Mouse (Mus musculus) kidney, postnatal 0 days (tissue): ENCODE data around the gene Aym1. TPM values are rescaled to one million over a fixed set of nuclear protein-coding genes. Genes with fewer than 3 reads are reported as not detected.
A peak's percentile ranks its signal among the peaks of the same experiment; 100 is the strongest.

Source experiments
- ATAC-seq: fragments of 200-750 bp; cut with Nextera tagmentation; replicated peaks from 2 replicates; pipeline ENCODE4 v1.8.0; 2017; ENCODE audit warnings: low read depth, moderate number of reproducible peaks, moderate TSS enrichment, moderate library complexity; ENCODE audit not compliant: low FRiP score
- DNase-seq: peaks from one replicate; pipeline ENCODE4 v3.0.0-alpha.2; 2016; ENCODE audit warnings: low spot score
- H3K27ac ChIP-seq: fragments of 300-500 bp; sonication (generic); 2 replicates; pipeline ENCODE4 v1.5.1; 2014; ENCODE audit warnings: mild to moderate bottlenecking
- H3K27me3 ChIP-seq: fragments of 300-500 bp; sonication (generic); 2 replicates; pipeline ENCODE4 v1.6.1; 2014; ENCODE audit warnings: low read length, mixed read lengths; ENCODE audit not compliant: insufficient read depth
- H3K36me3 ChIP-seq: fragments of 300-500 bp; sonication (generic); 2 replicates; pipeline ENCODE4 v1.6.1; 2014; ENCODE audit warnings: low read length, mixed read lengths; ENCODE audit not compliant: insufficient read depth
- H3K4me1 ChIP-seq: fragments of 300-500 bp; sonication (generic); replicated peaks from 2 replicates; pipeline ENCODE4 v1.6.1; 2014; ENCODE audit warnings: antibody characterized with exemption, low read length, mixed read lengths; ENCODE audit not compliant: insufficient read depth
- H3K4me2 ChIP-seq: fragments of 300-500 bp; sonication (generic); 2 replicates; pipeline ENCODE4 v1.6.1; 2014; ENCODE audit warnings: mild to moderate bottlenecking, low read length, moderate library complexity, mixed read lengths
- H3K4me3 ChIP-seq: fragments of 300-500 bp; sonication (generic); replicated peaks from 2 replicates; pipeline ENCODE4 v1.5.1; 2014; ENCODE audit warnings: low read depth, low read length
- H3K9ac ChIP-seq: fragments of 300-500 bp; sonication (generic); 2 replicates; pipeline ENCODE4 v1.6.1; 2014; ENCODE audit warnings: low read depth, low read length
- H3K9me3 ChIP-seq: fragments of 300-500 bp; sonication (generic); replicated peaks from 2 replicates; pipeline ENCODE4 v1.6.1; 2016; ENCODE audit warnings: low read length, inconsistent platforms, mixed read lengths
- CTCF ChIP-seq: IDR thresholded peaks from 2 replicates; pipeline ENCODE4 v1.5.1; 2016; ENCODE audit warnings: antibody characterized with exemption, low read depth, mild to moderate bottlenecking, moderate library complexity
- WGBS: fragments of 180-500 bp; shearing (Covaris S2); extraction: QIAGEN DNeasy Blood & Tissue Kit; methylation state at CpG from one replicate; pipeline ENCODE4 v1.1.7; 2014; 5-methylcytosine and 5-hydroxymethylcytosine counted together
- polyA plus RNA-seq: library from polyadenylated mRNA; unstranded; fragments of >200 nt; fragmentation: Nextera tagmentation; extraction: Ambion mirVana; gene quantifications from 2 replicates; pipeline ENCODE4 v1.2.1, GENCODE M21; 2015

Gene Aym1
- polyA plus RNA-seq, 1 experiment from 2014 or later = not detected

DNA sequence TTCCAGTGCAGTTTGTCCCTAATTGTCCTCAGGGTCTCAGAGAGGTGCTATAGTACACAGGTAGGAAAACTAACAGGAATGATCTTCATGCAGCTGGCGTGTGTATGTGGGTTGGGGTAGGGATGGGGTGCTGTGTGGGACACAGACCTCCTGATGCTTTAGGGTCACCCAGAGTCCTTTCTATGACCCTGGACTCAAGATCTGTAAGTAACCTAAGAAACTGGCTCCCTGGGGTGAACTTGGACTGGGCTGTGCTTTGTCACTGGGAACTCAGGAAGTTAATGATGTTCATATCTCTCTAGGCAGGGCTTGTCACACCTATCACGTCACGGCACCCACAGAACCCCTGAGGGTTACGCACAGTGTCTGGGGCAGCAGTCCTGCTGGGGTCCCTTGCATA lies 15.4 kb downstream of the Aym1 start:
- WGBS = 77% methylated on average over 4 of the region's 4 CpGs
- no peak overlapping the region for H3K9ac ChIP-seq
- no peak overlapping the region for H3K4me3 ChIP-seq
- no peak overlapping the region for H3K27ac ChIP-seq
- TF ChIP-seq CTCF = no peak
- DNase-seq (no peak), ATAC-seq (no peak)
- no peak overlapping the region for H3K4me2 ChIP-seq
- H3K9me3 ChIP-seq = no peaks in the 10 kb centered on the region
- no peaks in the 10 kb centered on the region for H3K36me3 ChIP-seq
- no peaks in the 10 kb centered on the region for H3K27me3 ChIP-seq
- H3K4me1 ChIP-seq = no peaks in the 10 kb centered on the region

GRCm38 (mm10) chr5:113372995-113373950 lies 16.2 kb downstream of the Aym1 start:
- Histone ChIP-seq H3K9me3 (no peaks in the 10 kb centered on the region), H3K36me3 (no peaks in the 10 kb centered on the region), H3K27ac (no peak overlapping the region), H3K4me1 (no peaks in the 10 kb centered on the region), H3K27me3 (no peaks in the 10 kb centered on the region), H3K9ac (no peak overlapping the region), H3K4me2 (peak overlapping the region; percentile 45), H3K4me3 (no peak overlapping the region)
- 2% methylated on average over 33 of the region's 33 CpGs for WGBS
- ATAC-seq = 0 out of 2 replicates have a peak, but pooled peaks have one; percentile 37
- peak; percentile 67 for DNase-seq
- TF ChIP-seq CTCF = peak; percentile 84

- Histone ChIP-seq H3K36me3 (no peaks in the 10 kb centered on the region), H3K4me2 (no peak overlapping the region), H3K9ac (no peak overlapping the region), H3K9me3 (no peaks in the 10 kb centered on the region), H3K4me3 (no peak overlapping the region), H3K27ac (no peak overlapping the region), H3K4me1 (no peaks in the 10 kb centered on the region), H3K27me3 (no peaks in the 10 kb centered on the region)
- 56% methylated on average over 10 of the region's 10 CpGs for WGBS
- DNase-seq (no peak), ATAC-seq (no peak)
- TF ChIP-seq CTCF = no peak
Measured at GRCm38 (mm10) chr5:113374290-113374689, 17.2 kb downstream of the Aym1 start.

GRCm38 (mm10) chr5:113375783-113376182 lies 18.7 kb downstream of the Aym1 start:
- ATAC-seq (no peak), DNase-seq (peak; percentile 67)
- H3K4me1 ChIP-seq = no peaks in the 10 kb centered on the region
- H3K27ac ChIP-seq = no peak overlapping the region
- 21% methylated on average over 3 of the region's 3 CpGs for WGBS
- H3K4me2 ChIP-seq = no peak overlapping the region
- H3K9ac ChIP-seq = no peak overlapping the region
- no peaks in the 10 kb centered on the region for H3K36me3 ChIP-seq
- no peaks in the 10 kb centered on the region for H3K27me3 ChIP-seq
- no peaks in the 10 kb centered on the region for H3K9me3 ChIP-seq
- TF ChIP-seq CTCF = peak; percentile 82
- H3K4me3 ChIP-seq = no peak overlapping the region

DNA sequence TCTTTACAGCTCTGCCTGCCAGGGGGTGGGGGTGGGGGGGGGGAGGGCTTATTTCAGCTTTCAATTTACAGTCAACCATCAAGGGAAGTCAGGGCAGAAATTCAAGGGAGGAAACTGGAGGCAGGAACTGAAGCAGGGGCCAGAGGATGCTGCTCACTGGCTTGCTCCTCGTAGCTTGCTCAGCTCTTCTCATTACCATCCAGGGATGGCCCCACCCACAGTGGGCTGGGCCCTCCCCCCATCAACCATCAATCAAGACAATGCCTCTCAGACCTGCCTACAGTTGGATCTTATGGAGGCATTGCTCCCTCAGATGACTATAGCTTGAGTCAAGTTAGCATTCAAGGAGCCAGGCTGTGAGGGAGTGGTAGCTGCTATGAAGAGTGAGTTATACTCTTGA lies 19.2 kb downstream of the Aym1 start:
- H3K9ac ChIP-seq = no peak overlapping the region
- DNase-seq = no peak
- no peak overlapping the region for H3K27ac ChIP-seq
- no peaks in the 10 kb centered on the region for H3K36me3 ChIP-seq
- H3K9me3 ChIP-seq = no peaks in the 10 kb centered on the region
- TF ChIP-seq CTCF = no peak
- H3K4me1 ChIP-seq = no peaks in the 10 kb centered on the region
- ATAC-seq = no peak
- no peaks in the 10 kb centered on the region for H3K27me3 ChIP-seq
- no peak overlapping the region for H3K4me3 ChIP-seq
- 75% methylated on average over 1 of the region's 1 CpGs for WGBS
- no peak overlapping the region for H3K4me2 ChIP-seq

GRCm38 (mm10) chr5:113379416-113379815 lies 22.3 kb downstream of the Aym1 start:
- ATAC-seq = no peak

More at GRCm38 (mm10) chr5:113379416-113379815, 22.3 kb downstream of the Aym1 start:
- no peaks in the 10 kb centered on the region for H3K9me3 ChIP-seq
- no peak for TF ChIP-seq CTCF
- no peak overlapping the region for H3K9ac ChIP-seq
- no peak for DNase-seq
- WGBS = 72% methylated on average over 5 of the region's 5 CpGs
- no peaks in the 10 kb centered on the region for H3K36me3 ChIP-seq
- no peak overlapping the region for H3K4me2 ChIP-seq
- H3K4me3 ChIP-seq = no peak overlapping the region
- no peaks in the 10 kb centered on the region for H3K4me1 ChIP-seq
- H3K27me3 ChIP-seq = no peaks in the 10 kb centered on the region
- no peak overlapping the region for H3K27ac ChIP-seq
